Mouse (Mus musculus) heart, embryonic 11.5 days (tissue): Measurements from ENCODE around the gene Tomm34. TPM values are rescaled to one million over a fixed set of nuclear protein-coding genes. Genes with fewer than 3 reads are reported as not detected.

Experiments
- ATAC-seq: fragments of 200-750 bp; cut with Nextera tagmentation; replicated peaks from 2 replicates; pipeline ENCODE4 v1.8.0; 2017; ENCODE audit warnings: moderate library complexity; ENCODE audit not compliant: insufficient number of reproducible peaks, low FRiP score, low TSS enrichment
- H3K27ac ChIP-seq: fragments of 300-500 bp; sonication (generic); 2 replicates; pipeline ENCODE4 v1.5.1; 2014; ENCODE audit warnings: mild to moderate bottlenecking, low read depth, low read length
- H3K27me3 ChIP-seq: fragments of 300-500 bp; sonication (generic); 2 replicates; pipeline ENCODE4 v1.6.1; 2014; ENCODE audit warnings: mild to moderate bottlenecking, low read length, mixed read lengths; ENCODE audit not compliant: control insufficient read depth, insufficient read depth
- H3K36me3 ChIP-seq: fragments of 300-500 bp; sonication (generic); 2 replicates; pipeline ENCODE4 v1.6.1; 2014; ENCODE audit warnings: mild to moderate bottlenecking, low read length, moderate library complexity, mixed read lengths; ENCODE audit not compliant: control insufficient read depth, insufficient read depth
- H3K4me1 ChIP-seq: fragments of 300-500 bp; sonication (generic); 2 replicates; pipeline ENCODE4 v1.6.1; 2014; ENCODE audit warnings: low read length; ENCODE audit not compliant: control insufficient read depth, insufficient read depth
- H3K4me2 ChIP-seq: fragments of 300-500 bp; sonication (generic); 2 replicates; pipeline ENCODE4 v1.6.1; 2014; ENCODE audit warnings: mild to moderate bottlenecking, moderate library complexity
- H3K4me3 ChIP-seq: fragments of 300-500 bp; sonication (generic); 2 replicates; pipeline ENCODE4 v1.5.1; 2014; ENCODE audit warnings: low read depth, low read length
- H3K9ac ChIP-seq: fragments of 300-500 bp; sonication (generic); 2 replicates; pipeline ENCODE4 v1.6.1; 2014; ENCODE audit warnings: mild to moderate bottlenecking, low read depth, low read length, moderate library complexity
- H3K9me3 ChIP-seq: fragments of 300-500 bp; sonication (generic); replicated peaks from 2 replicates; pipeline ENCODE4 v1.6.1; 2016; ENCODE audit warnings: low read length; ENCODE audit not compliant: control insufficient read depth
- WGBS: fragments of 180-500 bp; shearing (Covaris S2); extraction: QIAGEN DNeasy Blood & Tissue Kit; methylation state at CpG from one replicate; pipeline ENCODE4 v1.1.7; 2014; ENCODE audit not compliant: insufficient replicate concordance; 5-methylcytosine and 5-hydroxymethylcytosine counted together
- polyA plus RNA-seq: library from polyadenylated mRNA; unstranded; fragments of >200 nt; fragmentation: Nextera tagmentation; extraction: Ambion mirVana; gene quantifications from 2 replicates; pipeline ENCODE4 v1.2.1, GENCODE M21; 2014

Tomm34 gene
- 56.7 and 59.1 TPM in 2 replicates for polyA plus RNA-seq

DNA sequence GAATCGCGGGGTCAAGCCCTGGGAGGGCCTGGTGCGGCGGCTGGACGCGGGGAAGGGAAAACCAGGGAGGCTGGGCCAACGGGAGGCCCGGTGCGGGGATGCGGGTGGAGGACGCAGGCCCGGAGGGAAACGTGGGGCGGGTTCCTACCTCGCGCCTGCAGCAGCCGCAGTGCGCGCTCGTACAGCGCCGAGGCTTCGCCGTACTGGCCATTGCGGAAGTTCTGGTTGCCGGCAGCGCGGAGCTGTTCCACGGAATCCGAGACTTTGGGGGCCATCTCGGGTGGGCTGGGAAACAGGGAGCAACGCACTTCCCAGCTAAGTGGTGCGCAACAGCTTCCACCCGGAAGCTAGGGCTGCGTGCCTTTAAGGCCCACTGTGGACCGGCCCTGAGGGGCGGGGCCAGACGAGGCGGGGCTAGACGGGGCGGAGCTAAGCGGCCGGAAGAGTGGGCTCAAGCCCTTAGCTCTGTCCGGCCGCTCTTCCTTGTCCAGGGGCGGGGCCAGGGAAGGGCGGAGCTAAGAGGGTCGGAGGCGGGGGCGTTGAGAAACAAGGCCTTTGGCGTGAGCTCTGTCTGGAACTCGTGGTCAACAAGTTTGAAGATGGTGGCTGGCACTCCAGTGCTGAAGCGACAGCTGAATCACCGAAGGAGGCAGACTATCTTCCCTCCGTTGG, at the start of gene Tomm34:
Gene Tomm34 (minus strand): TSS at position 405 of the 672 bp plus-strand sequence.
- Histone ChIP-seq H3K9ac (peak within 1 kb of the TSS; percentile 91), H3K4me1 (peaks cover 13% of the 10 kb centered on the region), H3K27ac (peak within 1 kb of the TSS; percentile 73), H3K4me2 (peak within 1 kb of the TSS; percentile 95), H3K4me3 (peak within 1 kb of the TSS; percentile 99), H3K27me3 (no peaks in the 10 kb centered on the region), H3K36me3 (0 out of 2 replicates have a peak, but pooled peaks cover 3% of the 10 kb centered on the region), H3K9me3 (no peaks in the 10 kb centered on the region)
- ATAC-seq, result peak; percentile 98
- WGBS, result under 1% methylated on average over 54 of the region's 55 CpGs

DNA sequence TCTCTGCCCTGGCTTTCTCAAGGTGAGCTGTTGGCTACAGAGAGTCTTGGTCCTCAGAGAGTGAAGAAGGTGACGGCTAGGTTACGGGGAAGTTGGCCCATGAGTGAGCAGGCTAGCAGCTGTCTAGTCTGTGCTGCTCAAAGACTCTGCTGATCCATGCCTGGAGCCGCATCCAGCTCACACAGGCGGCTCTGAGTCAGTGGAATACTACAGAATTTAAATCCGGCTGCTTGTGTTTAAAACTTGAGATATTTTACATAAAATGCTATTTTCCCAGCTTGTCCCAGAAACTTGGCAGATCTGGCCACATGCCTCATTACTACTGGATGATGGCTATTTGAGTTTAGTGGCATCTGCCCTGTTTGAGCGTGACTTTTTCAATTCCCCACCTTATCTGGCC, 48.5 kb upstream of the Tomm34 start:
- no peak overlapping the region for H3K9ac ChIP-seq
- peaks cover 13% of the 10 kb centered on the region; the same call in 1 of the 2 replicates for H3K36me3 ChIP-seq
- H3K4me1 ChIP-seq, result no peaks in the 10 kb centered on the region
- no peak for ATAC-seq
- H3K27me3 ChIP-seq, result no peaks in the 10 kb centered on the region
- H3K27ac ChIP-seq, result no peak overlapping the region
- H3K4me2 ChIP-seq, result no peak overlapping the region
- no peak overlapping the region for H3K4me3 ChIP-seq
- no peaks in the 10 kb centered on the region for H3K9me3 ChIP-seq
- 87% methylated on average over 6 of the region's 6 CpGs for WGBS

DNA sequence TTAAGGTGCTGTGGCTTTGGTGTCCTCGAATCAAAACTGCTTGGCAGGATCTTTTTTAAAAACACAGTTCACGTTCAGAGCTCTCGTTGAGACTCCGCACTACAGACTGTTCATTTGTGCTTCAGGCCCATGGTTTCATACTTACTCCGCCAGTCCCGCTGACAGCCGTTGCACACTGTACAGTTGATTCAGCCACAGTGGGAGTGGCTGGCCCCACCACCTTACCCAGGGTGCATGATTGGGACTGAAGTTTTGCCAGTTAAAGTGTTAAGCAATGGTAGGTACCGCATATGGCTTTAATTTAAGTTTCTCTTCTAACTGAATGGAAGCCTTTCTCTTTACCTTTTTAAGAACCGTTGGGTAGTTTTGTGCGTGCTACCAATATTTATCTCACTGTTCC, 44.6 kb upstream of the Tomm34 start:
- 80% methylated on average over 10 of the region's 10 CpGs for WGBS
- Histone ChIP-seq H3K9me3 (no peaks in the 10 kb centered on the region), H3K4me2 (no peak overlapping the region), H3K4me3 (no peak overlapping the region), H3K4me1 (no peaks in the 10 kb centered on the region), H3K27me3 (no peaks in the 10 kb centered on the region), H3K27ac (no peak overlapping the region), H3K9ac (no peak overlapping the region), H3K36me3 (peaks cover 11% of the 10 kb centered on the region; the same call in 1 of the 2 replicates)
- ATAC-seq, result no peak

DNA sequence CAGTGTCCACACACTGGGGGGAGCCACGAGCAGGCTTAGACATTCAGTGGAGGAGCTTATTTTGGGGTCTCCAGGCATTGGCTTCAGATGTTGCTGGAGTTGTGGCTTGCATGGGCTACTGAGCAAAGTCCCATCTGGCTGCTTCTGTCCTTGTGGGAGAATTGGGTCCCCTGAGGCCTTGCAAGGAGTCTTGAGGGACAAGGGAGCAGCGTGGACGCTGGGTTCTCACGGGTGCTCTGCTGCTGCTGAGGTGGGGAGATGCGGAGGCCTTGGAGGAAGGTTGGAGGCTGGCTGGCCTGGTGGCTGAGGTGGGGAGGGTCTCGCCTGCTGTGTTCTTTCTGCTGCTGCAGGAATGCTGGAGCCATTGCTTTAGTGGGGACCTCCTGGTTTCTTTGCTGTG, 43.1 kb upstream of the Tomm34 start:
- Histone ChIP-seq H3K4me3 (no peak overlapping the region), H3K9ac (no peak overlapping the region), H3K27me3 (no peaks in the 10 kb centered on the region), H3K36me3 (peaks cover 7% of the 10 kb centered on the region; the same call in 1 of the 2 replicates), H3K4me2 (no peak overlapping the region), H3K9me3 (no peaks in the 10 kb centered on the region), H3K27ac (no peak overlapping the region), H3K4me1 (no peaks in the 10 kb centered on the region)
- no peak for ATAC-seq
- WGBS, result 91% methylated on average over 6 of the region's 6 CpGs

DNA sequence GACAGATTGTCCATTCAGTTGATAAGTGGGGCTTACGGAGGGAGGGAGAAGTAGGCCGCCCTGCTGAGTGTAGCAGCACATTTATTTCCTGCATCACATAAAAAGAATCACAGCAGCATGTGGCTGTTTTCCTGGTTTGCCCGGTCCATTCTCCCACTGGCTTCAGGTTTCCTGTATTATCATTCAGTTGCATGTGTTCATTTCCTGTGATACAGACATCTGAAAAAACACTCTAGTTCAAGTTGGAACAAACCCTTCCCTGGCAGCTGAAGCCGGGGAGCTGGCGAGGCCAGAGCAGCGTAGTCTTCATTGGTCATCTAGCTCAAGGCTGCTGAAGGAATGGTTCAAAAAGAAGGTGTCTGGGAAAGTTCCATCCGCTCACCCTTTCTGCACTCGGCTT, 40.6 kb upstream of the Tomm34 start:
- Histone ChIP-seq H3K36me3 (no peaks in the 10 kb centered on the region), H3K4me1 (peaks cover 8% of the 10 kb centered on the region; the same call in 1 of the 2 replicates), H3K4me3 (no peak overlapping the region), H3K27me3 (no peaks in the 10 kb centered on the region), H3K4me2 (no peak overlapping the region), H3K27ac (no peak overlapping the region), H3K9me3 (no peaks in the 10 kb centered on the region), H3K9ac (no peak overlapping the region)
- 71% methylated on average over 8 of the region's 8 CpGs for WGBS
- no peak for ATAC-seq

DNA sequence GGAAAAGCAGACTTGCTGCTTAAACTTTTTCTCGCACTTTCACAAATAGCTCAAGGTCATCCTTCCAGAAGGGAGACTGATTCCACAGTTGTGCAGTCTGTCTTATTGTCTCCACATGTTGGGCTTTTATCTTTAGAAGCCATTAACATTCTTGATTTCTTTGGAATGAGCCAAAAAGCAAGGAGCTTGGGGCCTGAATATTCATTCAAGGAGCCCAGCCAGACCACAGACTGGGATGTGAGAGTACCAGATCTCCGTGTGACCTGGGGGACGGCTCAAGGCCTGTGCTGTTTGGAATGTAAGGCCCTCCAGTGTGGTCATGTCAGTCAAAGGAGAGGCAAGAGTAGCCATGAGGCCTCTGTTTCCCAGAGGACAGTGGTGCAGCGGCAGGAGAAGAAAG, 37.5 kb upstream of the Tomm34 start:
- H3K27me3 ChIP-seq, result no peaks in the 10 kb centered on the region
- H3K4me2 ChIP-seq, result no peak overlapping the region
- H3K9ac ChIP-seq, result no peak overlapping the region
- H3K4me3 ChIP-seq, result no peak overlapping the region
- H3K36me3 ChIP-seq, result peaks cover 3% of the 10 kb centered on the region; the same call in 1 of the 2 replicates
- H3K27ac ChIP-seq, result no peak overlapping the region
- WGBS, result 61% methylated on average over 4 of the region's 4 CpGs
- H3K9me3 ChIP-seq, result no peaks in the 10 kb centered on the region
- ATAC-seq, result no peak
- peaks cover 8% of the 10 kb centered on the region; the same call in 1 of the 2 replicates for H3K4me1 ChIP-seq

DNA sequence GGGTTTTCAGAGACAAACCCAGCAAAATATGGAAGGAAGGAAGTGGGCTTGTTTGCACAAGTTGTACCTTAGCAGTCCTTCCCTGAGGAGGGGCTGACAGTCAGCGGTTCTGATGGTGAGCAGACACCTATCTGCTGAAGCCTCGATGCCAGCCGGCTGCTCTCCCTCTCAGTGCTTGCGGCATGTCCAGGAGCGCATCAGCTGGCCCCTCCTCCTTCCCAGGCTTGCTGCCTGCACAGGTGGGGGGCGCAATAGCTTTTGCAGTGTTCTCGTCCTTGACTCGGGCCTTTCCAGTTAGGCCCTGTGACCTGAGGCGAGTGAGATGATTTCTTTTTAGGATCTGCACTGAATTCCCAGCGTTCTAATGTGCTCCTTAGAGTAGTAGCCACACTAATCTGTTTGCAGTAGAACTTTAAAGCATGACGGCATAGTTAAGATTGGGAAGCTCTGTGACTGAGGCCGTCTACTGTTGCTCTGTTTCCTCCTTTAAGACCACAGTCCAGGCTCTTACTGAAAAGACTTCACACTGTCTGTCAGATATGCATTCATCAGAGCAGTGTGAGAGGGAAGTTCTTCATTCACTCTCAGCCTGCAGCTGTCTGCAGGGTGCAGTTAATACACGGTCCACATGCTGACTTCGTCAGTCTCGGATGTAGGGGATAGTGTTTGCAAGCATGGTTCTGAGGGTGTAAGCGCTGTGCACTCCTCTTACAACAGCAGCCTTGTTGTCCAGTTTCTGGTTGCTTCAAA, 36.3 kb upstream of the Tomm34 start:
- Histone ChIP-seq H3K9me3 (no peaks in the 10 kb centered on the region), H3K4me3 (no peak overlapping the region), H3K4me2 (no peak overlapping the region), H3K9ac (no peak overlapping the region), H3K27ac (no peak overlapping the region; the same call in 1 of the 2 replicates), H3K4me1 (peaks cover 8% of the 10 kb centered on the region; the same call in 1 of the 2 replicates), H3K27me3 (no peaks in the 10 kb centered on the region), H3K36me3 (peaks cover 3% of the 10 kb centered on the region; the same call in 1 of the 2 replicates)
- no peak for ATAC-seq
- WGBS, result 69% methylated on average over 16 of the region's 16 CpGs

DNA sequence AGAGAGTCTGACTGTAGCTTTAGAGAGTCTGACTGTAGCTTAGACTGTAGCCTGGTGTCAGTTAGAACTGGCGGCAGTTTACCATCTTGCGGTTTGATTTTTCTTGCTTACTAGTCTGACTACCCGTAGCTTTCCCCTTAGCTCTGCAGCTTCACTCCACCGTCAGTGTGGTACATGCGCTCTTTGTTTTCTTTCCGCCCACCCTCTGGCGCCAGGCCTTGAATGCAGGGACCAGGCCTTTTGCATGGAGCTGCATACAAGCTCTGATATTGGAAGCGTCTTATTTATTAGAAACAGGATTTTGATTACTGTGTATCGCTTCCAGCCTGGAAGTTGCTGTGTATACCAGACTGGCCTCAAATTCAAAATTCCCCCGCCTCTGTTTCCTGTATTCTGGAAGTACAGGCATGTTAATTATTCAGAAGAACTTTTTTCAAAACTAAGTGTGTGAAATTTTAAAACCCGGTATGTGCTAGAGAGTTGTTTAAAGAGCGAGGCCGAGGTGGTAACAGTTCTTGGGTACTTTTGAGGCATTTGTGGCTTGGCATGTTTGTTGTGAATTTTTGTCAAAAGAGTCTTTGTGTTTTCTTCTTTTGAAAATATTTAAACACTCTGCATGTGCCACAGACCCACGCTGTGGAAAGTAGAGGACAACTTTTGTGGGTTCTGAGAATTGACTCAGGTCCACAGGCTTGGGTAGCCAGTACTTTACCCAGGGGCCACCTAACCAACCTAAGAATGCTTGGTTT, 35.5 kb upstream of the Tomm34 start:
- WGBS, result 88% methylated on average over 14 of the region's 14 CpGs

More for the DNA sequence above, 35.5 kb upstream of the Tomm34 start:
- peaks cover 8% of the 10 kb centered on the region; the same call in 1 of the 2 replicates for H3K4me1 ChIP-seq
- no peak overlapping the region for H3K4me3 ChIP-seq
- H3K9ac ChIP-seq, result no peak overlapping the region
- no peaks in the 10 kb centered on the region for H3K9me3 ChIP-seq
- H3K36me3 ChIP-seq, result peaks cover 3% of the 10 kb centered on the region; the same call in 1 of the 2 replicates
- H3K27ac ChIP-seq, result no peak overlapping the region
- no peak overlapping the region for H3K4me2 ChIP-seq
- no peak for ATAC-seq
- no peaks in the 10 kb centered on the region for H3K27me3 ChIP-seq
